Mouse (Mus musculus): ENCODE measurements around the gene Catip.
"Not testable (repeated sequence)": the region's sequence is repeated elsewhere in the genome, so short reads cannot be mapped to it uniquely, and the experiment has no call there.

Gene Catip

DNA sequence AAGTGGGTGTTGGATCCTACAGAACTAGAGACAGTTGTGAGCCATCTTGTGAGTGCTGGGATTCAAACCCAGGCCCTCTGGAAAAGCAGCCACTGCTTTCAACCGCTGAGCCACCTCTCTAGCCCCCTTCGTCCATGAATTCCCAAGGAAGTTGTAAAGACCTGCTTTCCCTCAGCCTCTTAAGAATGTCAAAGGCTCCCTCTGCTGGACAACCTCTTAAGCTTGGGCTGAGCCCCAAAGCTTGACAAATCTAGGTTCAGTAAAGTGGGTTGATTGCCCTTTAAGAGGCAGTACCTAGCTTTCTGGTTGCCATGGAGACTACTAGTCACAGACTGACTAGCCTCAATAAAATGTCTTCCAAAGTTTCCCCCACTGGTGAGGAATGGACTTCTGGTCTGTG is at the start of gene Catip:
TSS of gene Catip (plus strand) at position 297 of the 400 bp plus-strand sequence.
- peak; percentile 66 to 70 for DNase-seq (ENCODE audit: low spot score in 2 of 2)

DNA sequence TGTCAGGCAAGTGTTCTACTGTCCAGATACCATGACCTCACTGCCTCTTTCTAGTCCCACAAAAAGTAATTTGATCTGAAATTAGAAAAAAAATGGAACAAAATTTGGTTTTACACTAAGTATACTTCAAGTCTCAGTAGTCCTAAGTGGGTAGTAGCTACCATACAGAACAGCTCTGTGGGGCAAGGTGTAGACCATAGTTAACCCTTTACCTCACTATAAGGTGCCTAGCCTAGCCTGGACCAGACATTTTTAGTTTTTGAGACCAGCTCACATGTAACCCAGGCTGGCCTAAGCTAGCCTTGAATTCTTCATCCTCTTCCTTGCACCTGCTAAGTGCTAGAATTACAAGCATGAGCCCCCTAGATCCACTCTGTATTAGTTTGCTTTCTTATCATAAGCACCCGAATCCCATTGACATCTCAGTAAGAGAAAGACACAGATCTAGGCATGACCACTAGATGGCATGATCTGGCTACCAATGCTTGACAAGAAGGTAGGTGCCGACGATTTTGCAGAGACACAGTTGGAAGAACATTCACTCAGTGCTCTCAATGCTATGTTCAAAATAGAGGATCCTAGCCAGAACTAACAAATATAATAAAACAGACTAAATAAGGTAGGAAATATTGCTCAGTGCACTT is 48.7 kb upstream of the Catip start:
- DNase-seq (ENCODE audit: low spot score in 2 of 2): peak in 1 of 2 experiments; percentile 47

DNA sequence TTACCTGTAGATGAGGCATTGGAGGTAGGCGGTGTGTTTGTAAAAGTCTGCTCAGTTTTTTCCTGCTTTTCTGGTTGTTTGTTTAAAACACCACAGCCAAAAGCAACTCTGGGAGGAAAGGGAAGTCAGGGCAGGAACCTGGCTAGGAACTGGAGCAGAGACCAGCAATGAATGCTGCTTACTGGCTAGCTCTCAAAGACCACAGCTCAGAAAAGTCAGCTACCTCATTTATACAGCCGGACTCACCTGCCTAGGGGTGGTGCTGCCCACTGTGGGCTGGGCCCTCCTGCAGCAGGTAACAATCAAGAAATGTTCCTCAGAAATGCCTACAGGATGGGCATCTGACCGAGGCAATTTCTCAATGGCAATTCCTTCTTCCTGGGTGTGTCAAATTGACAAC is 47.1 kb upstream of the Catip start:
- no peak for DNase-seq (ENCODE audit: low spot score in 2 of 2)

DNA sequence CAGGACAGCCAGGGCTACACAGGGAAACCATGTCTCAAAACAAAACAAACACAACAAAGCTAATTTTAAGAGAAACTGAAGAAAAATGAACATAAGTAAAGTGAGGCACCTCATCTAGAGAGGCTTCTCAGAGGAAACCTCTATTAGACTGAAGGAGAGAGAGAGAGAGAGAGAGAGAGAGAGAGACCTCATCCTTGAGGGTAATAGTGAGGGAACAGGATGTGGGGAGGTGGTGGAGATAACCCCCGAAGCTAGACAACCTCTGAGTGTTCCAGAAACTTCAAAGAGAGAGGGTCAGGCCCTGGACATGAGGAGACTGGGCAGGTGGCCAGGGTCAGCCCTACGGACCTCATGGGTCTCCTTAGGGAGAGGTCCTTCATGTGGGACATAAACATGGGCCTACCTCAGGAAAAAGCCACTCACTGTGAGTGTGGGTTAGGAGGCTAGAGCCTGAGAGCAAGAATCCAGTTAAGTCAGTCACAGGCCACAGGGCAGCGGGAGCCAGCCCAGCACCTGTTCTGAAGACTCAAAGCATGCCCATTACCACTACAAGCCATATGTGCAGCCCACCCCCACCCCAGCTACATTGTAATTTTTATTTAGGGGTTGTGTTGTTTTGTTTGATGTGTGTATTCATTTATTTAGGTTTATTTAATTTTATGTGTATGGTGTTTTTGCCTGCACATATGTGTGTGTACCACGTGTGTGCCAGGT is 45.6 kb upstream of the Catip start:
- DNase-seq (ENCODE audit: low spot score in 2 of 2): no peak

DNA sequence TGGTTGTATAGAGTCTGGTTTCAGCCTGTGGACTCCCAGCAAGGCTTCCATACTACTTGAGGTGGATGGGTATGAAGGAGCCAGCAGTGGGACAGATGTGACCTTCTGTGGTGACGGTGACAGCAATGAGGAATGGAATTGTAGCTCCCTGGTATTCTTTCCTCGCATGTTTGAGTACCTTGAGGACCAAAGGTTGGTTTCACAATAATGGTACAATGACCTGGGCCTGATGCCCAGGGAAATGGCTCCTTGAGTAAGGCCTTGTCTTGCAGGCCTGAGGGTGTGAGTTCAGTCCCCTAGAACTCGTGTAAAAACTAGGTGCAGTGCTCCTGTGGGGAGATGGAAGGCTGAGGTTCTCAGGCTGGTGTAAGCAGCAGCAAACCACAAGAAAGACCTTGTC is 43.2 kb upstream of the Catip start:
- DNase-seq (ENCODE audit: low spot score in 2 of 2): no peak

DNA sequence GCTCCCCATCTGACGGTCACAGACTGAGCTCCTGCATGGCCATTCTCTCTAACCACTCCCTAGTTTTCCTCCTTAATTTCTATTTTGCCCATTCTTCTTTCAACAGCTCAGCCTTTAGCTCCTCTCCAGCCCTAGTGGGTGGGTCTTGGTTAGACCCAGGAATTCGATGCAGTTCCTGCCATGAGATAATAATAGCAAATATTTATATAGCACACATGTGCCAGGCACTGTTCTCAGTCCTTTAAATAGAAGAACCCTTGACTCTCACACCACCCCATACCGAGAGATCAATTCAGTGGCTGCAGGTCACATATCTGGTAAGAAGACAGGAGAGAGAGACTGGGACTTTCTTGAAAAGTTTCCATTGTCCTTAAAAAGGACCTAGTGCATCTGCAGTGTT is 40.5 kb upstream of the Catip start:
- no peak for DNase-seq (ENCODE audit: low spot score in 2 of 2)

DNA sequence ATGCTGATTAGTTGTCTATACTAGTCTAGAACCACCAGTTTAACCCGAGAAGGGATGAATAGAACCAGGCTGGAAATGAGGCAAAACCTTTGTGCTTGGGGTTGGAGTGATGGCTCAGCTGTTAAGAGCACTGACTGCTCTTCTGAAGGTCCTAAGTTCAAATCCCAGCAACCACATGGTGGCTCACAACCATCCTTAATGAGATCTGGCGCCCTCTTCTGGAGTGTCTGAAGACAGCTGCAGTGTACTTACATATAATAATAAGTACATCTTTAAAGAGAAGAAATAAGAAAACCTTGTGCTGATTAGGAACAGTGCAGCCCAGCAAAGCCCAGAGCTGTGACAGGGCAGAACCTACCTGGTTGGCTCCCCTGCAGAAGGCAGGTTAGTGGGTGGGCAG is 35.0 kb upstream of the Catip start:
- not testable (repeated sequence) for DNase-seq (ENCODE audit: low spot score in 2 of 2)

DNA sequence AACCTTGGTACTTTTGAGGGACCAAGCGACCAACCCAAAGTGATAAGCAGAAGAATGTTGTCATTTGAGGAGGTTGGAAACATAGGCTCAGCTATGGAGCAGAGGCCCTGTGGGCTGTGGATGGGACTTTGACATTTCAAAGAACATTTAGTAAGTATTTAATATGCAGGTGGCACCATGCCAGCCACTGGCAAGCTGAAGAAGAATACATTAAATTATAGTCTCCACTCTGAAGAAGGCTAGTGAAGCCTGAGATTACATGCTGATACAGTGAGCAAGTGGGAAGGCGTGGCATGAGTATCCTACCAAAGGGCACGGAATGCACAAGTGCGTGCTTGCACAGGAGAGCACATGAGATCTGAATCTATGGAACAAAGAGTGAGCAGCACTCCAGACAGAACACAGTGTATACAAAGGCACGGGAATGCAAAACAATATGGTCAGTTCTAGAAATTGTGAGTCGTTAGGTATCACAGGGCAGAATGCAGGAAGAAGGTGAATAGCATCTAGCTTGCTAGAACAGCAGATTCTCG is 31.9 kb upstream of the Catip start:
- DNase-seq (ENCODE audit: low spot score in 2 of 2): no peak

DNA sequence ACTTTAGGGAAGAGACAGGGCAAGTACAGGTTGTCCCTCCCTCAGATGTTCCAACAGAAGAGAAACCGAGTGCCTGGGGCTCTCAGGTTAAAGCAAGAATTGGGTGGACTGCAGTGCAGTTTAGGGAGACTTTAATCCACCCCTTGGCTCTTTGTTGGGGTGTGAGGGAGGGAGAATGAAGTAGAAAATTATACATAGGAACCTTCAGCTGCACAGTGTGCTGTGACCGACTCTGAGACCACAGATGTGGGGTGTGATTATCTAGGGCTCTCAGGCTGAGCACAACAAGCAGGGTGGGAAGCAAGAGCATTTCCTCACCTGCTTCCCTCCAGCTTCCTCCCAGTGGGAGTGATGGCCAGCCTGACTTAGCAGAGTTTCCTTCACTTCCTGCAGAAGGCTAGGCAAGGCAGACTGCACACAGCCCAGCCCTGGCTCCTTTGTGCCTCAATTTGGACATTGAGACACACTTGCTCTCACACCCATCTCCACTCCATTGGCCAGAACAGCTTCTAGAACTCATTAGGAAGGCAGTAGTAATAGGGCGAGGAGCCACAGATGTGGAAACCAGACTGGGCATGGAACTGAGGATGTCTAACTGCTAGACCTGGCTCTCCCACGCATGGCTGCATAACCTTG is 30.7 kb upstream of the Catip start:
- DNase-seq (ENCODE audit: low spot score in 2 of 2): no peak

DNA sequence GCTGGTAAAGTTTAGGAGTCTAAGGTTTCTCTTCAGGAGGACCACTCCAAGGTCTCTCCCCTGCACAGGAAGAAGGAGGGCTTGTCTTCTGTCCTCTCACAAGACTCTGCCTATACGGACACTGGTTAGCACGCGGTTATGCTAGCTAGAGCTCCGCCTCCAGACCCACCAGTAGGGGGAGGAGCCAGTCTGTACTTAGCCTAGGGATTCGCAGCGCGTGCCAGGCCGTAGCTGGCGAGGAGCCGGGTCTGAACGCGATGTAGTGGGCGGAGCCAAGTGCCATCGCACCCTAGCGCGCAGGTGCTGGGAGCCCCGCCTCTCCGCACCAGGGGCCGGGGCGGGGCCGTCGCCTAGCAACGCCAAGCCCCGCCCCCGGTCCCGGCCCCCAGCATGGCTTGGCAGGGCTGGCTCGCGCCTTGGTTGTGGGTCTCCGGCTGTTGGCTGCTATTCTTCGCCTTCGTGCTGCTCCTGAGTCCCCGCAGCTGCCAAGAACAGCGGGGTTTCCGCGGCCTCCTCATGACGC is 29.6 kb upstream of the Catip start:
- peak; percentile 91 to 94 for DNase-seq (ENCODE audit: low spot score in 2 of 2)

DNA sequence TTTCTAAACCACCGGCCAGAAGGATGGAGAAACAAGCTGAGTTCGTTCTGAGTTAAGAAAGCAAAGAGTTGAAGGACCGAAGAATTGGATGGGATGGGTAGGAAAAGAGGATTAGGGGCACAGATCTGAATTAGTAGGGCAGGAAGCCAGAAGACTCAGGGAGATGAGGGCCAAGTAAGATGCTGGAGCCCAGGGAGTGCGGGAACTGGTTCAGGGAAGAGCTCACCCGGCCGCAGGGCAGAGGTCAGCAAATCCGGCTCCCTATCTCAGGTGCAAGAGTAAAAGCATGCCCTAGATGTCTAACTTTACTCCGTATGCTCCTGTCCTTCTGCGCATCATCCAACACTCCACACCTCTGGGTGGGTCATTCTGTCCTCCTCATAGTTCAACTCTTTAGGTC is 29.0 kb upstream of the Catip start:
- DNase-seq (ENCODE audit: low spot score in 2 of 2): no peak

DNA sequence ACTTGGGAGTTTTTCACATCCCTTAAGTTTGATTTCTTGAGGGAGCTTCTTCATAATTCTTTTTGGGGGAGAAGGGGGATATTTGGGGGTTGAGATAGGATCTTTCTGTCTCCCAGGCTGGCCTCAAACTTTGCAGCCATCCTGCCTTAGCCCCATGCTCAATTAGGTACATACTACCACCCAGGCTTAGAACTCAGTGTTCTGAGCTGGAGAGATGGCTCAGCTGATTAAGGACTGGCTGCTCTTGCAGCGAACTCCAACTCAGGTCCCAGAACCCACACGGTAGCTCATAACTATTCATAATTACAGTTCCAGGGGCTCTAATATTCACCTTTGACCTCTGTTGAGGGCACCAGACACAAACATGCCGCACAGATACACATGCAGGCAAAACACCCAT is 27.3 kb upstream of the Catip start:
- DNase-seq (ENCODE audit: low spot score in 2 of 2): no peak

DNA sequence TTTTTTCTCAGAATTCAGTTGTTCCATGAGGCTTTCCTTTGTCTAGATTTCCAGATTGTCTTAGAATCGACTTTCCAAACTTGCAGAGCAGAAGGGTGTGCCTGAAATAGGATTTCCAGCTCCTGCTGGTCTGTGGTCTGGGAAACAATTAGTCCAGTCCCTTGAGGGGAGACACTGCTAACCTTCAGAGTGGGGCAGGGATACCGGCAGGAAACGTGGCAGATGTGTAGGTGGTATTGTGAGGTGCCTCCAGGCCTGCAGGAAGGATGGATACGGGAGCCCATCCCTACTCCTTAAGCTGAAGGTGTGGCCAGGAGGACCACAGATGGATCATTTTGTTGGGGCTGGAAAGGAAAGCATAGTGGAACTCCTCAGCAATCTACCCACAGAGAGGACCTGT is 26.9 kb upstream of the Catip start:
- DNase-seq (ENCODE audit: low spot score in 2 of 2): no peak

DNA sequence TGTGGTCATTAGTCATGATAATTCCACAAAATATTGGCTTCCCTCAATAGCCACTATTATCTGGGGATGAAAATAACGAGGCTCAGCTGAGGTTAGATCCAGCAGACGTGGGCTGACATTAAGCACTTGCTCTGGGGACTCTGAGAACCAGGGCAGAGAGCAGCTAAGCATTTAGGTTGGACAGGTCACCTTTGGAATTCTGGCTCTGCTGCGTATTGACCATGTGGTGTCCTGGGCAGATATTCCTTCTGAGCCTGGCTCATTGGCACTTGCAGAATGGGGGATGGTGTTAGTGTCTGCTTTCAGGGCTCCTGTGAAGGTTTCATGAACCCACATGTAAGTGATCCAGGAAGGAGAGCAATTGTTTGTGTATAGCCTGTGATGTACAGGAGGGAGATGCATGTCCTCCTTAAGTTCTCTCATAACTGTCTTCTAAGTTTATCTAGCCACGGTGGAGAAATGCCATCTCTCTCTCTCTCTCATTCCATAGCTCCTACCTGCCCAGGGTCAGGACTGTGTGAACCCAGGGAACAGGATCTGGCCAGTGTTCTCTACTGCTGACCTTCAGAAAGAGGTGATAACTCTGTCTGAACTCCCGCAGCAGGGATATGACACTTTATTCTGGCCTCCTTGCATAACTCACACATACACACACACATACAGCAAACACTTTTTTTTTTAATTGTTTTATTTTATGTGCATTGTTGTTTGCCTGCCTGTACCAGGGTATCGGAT is 26.3 kb upstream of the Catip start:
- no peak for DNase-seq (ENCODE audit: low spot score in 2 of 2)

DNA sequence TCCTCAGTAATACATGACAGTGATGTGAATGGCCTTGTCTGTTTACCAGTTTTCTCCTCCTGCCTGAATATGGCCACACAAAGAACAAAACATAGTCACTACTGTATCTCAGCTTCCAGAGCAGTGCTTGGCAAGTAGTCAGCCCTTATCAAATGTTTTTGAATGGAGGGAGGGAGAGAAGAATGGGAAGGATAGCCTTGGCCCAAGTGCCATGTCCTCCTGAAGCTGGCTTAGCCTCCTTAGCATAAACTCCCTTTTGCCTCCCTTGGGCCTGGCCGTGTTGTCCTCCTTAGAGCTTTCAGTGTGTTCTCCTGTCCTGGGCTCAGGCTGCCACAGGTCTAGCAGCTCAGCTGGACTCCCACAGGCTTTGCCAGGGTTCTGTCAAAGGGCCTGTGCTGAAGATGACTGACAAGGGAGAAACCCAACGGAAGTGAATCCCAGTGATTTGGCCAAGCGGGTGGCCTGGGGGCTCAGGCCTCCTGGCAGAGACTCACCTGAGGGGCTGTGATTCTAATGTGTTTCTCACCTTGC is 24.6 kb upstream of the Catip start:
- DNase-seq (ENCODE audit: low spot score in 2 of 2): no peak

DNA sequence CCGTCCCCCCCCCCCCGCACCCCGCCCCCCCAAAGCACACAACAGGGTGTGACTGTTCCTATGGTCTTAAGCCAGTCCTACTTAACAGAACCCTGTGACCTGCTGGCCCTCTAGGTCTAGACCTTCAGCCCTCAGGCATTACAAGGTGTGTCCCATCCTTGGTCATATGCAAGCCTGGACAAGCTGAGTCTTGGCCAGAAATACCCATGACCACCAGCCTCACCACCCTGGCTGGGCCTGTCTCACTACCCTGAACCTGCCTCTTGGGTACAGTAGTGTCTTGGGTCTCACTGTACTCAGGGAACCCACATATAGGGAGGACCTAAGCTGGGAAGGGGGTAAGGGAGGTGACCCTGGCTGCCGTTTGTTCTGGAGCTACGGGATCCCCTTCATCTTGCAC is 23.9 kb upstream of the Catip start:
- no peak for DNase-seq (ENCODE audit: low spot score in 2 of 2)

DNA sequence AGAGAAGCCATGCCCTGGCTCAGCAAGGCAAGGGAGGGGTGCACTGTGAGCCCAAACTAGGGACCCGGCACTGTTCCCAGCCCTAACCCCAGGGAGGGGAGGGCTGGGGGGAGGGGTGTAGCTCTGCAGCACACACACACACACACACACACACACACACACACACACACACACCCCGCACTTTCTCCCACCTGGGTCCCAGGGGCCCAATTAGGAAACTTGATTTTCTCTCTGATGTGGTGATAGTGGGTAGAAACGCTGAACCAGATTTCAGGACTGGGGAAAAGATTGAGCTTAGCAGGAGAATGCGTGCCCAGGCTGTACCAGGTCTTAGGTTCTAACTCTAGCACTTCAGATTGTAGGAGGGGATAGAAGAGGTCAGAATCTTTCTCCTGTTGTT is 23.3 kb upstream of the Catip start:
- no peak for DNase-seq (ENCODE audit: low spot score in 2 of 2)

DNA sequence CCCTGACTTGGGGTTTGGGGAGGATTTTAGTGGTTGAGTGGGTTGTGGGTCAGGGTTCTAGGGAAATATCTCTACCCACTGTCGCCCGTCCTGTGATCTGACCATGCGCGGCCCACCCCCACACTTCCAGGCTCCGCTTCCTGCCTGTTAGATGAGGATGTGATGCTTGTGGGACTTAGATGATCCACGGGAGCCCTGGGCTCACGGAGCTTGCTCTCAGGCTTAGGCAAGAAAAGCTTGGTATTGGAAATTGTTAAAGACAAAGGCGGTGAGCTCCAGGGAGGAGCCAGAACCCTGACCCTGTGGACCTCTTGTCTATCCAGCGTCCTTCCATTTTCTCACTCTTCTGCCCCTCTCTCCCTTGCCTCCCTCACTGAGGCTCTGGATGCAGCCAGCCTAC is 22.0 kb upstream of the Catip start:
- no peak for DNase-seq (ENCODE audit: low spot score in 2 of 2)

DNA sequence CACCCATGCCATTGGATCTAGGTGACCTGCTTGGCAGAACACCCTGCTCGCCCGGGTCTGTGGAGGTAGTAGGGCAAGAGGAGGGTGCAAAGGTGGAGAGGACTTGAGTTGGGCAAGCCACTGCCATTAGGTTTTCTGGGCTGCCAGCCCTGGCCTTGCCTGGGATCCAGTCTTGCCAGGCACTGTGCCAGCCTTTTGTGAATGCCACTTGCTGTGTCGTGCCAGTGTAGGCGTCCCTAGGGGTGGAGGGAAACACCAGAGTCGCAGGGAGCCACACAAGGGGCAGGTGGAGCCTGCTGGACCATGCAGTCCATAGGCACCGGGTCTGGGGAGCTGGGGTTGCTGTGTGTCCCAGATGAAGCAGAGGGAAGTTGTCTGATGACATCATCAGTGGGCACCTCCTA is 21.5 kb upstream of the Catip start:
- peak in 1 of 2 experiments; percentile 47 for DNase-seq (ENCODE audit: low spot score in 2 of 2)

DNA sequence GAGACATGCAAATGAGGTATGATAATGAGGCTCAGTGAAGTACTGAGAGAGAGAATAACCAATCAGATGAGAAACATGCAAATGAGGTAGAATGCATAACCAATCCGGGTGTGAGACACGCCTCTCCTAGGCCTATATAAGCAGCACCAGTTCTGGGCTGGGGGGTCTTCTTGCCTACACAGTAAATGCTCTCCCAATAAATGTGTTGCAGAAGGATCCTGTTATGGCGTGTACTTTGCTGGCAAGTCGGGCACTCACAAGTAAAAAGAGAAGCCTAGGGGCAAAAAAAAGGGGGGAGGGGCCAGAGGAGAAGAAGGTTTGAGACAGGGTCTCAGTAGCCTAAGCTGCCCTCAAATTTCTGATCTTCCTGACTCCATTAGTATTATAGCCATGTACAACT is 20.9 kb upstream of the Catip start:
- not testable (repeated sequence) for DNase-seq (ENCODE audit: low spot score in 2 of 2)

DNA sequence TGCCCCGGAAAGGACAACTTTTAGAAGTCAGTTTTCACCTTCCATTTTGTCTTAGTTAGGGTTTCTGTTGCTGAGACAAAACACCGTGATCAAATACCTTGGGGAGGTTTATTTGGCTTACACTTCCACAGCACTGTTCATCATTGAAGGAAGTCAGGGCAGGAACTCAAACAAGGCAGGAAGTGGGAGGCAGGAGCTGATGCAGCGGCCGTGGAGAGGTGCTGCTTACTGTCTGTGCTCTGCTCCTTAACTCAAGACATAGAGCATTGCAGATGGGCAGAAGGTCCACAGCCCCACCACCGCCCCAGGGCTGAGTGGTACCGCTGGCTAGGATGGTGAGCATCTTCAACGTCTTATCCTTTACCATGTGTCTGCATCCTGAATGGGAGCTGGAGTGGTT is 20.0 kb upstream of the Catip start:
- DNase-seq (ENCODE audit: low spot score in 2 of 2): no peak

DNA sequence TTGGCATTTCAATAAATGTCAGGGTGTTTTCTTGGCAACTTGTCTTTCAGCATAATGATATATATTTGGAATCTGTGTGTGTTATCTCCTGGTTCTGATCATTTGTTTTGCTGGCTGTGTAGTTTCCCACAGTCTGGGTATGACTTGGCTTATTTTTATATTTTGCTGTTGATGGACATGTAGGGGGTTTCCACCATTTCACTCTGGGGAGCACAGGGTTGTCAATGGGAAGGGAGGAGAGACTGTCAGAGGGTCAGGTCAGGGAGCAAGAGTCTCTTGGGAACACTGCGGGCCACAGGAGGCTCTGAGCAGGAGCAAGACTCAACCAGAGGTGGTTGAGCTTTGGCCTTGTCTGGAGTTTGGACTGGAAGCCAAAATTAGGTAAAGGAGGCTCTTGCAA is 19.6 kb upstream of the Catip start:
- no peak for DNase-seq (ENCODE audit: low spot score in 2 of 2)

All from frontal cortex, postnatal 14 days (tissue).